Mouse (Mus musculus) ES-Bruce4 (cell line): ENCODE results near the gene Adcy4. TPM values are rescaled to one million over a fixed set of nuclear protein-coding genes. Genes with fewer than 3 reads are reported as not detected.

Experiments
- H3K27ac ChIP-seq: 2 replicates; pipeline ENCODE4 v1.5.1; 2012; ENCODE audit warnings: low read length, inconsistent platforms; ENCODE audit not compliant: insufficient read depth
- H3K27me3 ChIP-seq: 2 replicates; pipeline ENCODE4 v1.6.1; 2012; ENCODE audit warnings: mild to moderate bottlenecking, low read length, inconsistent platforms; ENCODE audit not compliant: control insufficient read depth, poor library complexity, insufficient read depth, severe bottlenecking
- H3K36me3 ChIP-seq: 2 replicates; pipeline ENCODE4 v1.6.1; 2012; ENCODE audit warnings: inconsistent platforms, mild to moderate bottlenecking, low read length, moderate library complexity; ENCODE audit not compliant: control insufficient read depth, poor library complexity, insufficient read depth, severe bottlenecking
- H3K4me1 ChIP-seq: one replicate; pipeline ENCODE4 v1.8.1; 2011; ENCODE audit warnings: low read length; ENCODE audit not compliant: control insufficient read depth, insufficient read depth
- H3K4me3 ChIP-seq: 2 replicates; pipeline ENCODE4 v1.5.1; 2011; ENCODE audit warnings: low read depth, mild to moderate bottlenecking, low read length
- H3K9ac ChIP-seq: 2 replicates; pipeline ENCODE4 v1.6.1; 2012; ENCODE audit warnings: low read depth, mild to moderate bottlenecking, inconsistent platforms; ENCODE audit not compliant: poor library complexity, severe bottlenecking
- H3K9me3 ChIP-seq: replicated peaks from 2 replicates; pipeline ENCODE4 v1.6.1; 2012; ENCODE audit warnings: mild to moderate bottlenecking, low read length, inconsistent platforms; ENCODE audit not compliant: control insufficient read depth, poor library complexity, insufficient read depth, severe bottlenecking
- CTCF ChIP-seq: IDR thresholded peaks from one replicate; pipeline ENCODE4 v1.8.1; 2011; ENCODE audit warnings: low read depth, low read length
- EP300 ChIP-seq: IDR thresholded peaks from 2 replicates; pipeline ENCODE4 v1.6.1; 2011; ENCODE audit warnings: low read depth, low read length; ENCODE audit not compliant: insufficient read depth
- POLR2A ChIP-seq: IDR thresholded peaks from one replicate; pipeline ENCODE4 v1.8.1; 2011; ENCODE audit warnings: low read length; ENCODE audit not compliant: insufficient read depth
- polyA plus RNA-seq: library from polyadenylated mRNA; stranded (reverse); fragments of >200 nt; gene quantifications from 2 replicates; pipeline ENCODE4 v1.2.4, GENCODE M21; 2011; ENCODE audit warnings: low read depth; ENCODE audit not compliant: missing spikeins, insufficient read depth, insufficient read length

Gene Adcy4
- polyA plus RNA-seq, 1 experiment, result 1.2 TPM

GRCm38 (mm10) chr14:55735334-55735733 lies 48.6 kb downstream of the Adcy4 start:
- Histone ChIP-seq H3K36me3 (no peaks in the 10 kb centered on the region; the same call in 1 of the 2 replicates), H3K9ac (no peak overlapping the region), H3K27me3 (no peaks in the 10 kb centered on the region), H3K4me3 (no peak overlapping the region), H3K27ac (no peak overlapping the region), H3K4me1 (no peaks in the 10 kb centered on the region), H3K9me3 (no peaks in the 10 kb centered on the region)
- no peak for TF ChIP-seq POLR2A
- TF ChIP-seq EP300, result no peak
- TF ChIP-seq CTCF, result no peak

GRCm38 (mm10) chr14:55734869-55735268 lies 49.0 kb downstream of the Adcy4 start:
- TF ChIP-seq CTCF (no peak), EP300 (no peak), POLR2A (no peak)

GRCm38 (mm10) chr14:55733889-55734288 lies 50.0 kb downstream of the Adcy4 start:
- Histone ChIP-seq H3K27me3 (no peaks in the 10 kb centered on the region), H3K4me3 (no peak overlapping the region), H3K9me3 (no peaks in the 10 kb centered on the region), H3K27ac (no peak overlapping the region), H3K4me1 (no peaks in the 10 kb centered on the region), H3K36me3 (no peaks in the 10 kb centered on the region; the same call in 1 of the 2 replicates), H3K9ac (no peak overlapping the region)
- TF ChIP-seq POLR2A, result no peak
- TF ChIP-seq CTCF, result no peak
- no peak for TF ChIP-seq EP300

More at GRCm38 (mm10) chr14:55734869-55735268, 49.0 kb downstream of the Adcy4 start:
- no peaks in the 10 kb centered on the region for H3K4me1 ChIP-seq
- H3K9ac ChIP-seq, result no peak overlapping the region
- H3K9me3 ChIP-seq, result no peaks in the 10 kb centered on the region
- H3K4me3 ChIP-seq, result no peak overlapping the region
- no peak overlapping the region for H3K27ac ChIP-seq
- no peaks in the 10 kb centered on the region; the same call in 1 of the 2 replicates for H3K36me3 ChIP-seq
- H3K27me3 ChIP-seq, result no peaks in the 10 kb centered on the region

- no peak overlapping the region for H3K27ac ChIP-seq
- H3K27me3 ChIP-seq, result no peaks in the 10 kb centered on the region
- no peaks in the 10 kb centered on the region for H3K9me3 ChIP-seq
- H3K9ac ChIP-seq, result no peak overlapping the region
- H3K4me1 ChIP-seq, result no peaks in the 10 kb centered on the region
- no peak overlapping the region for H3K4me3 ChIP-seq
- TF ChIP-seq POLR2A (no peak), EP300 (no peak), CTCF (no peak)
- no peaks in the 10 kb centered on the region for H3K36me3 ChIP-seq
Measured at GRCm38 (mm10) chr14:55730531-55731032, 53.3 kb downstream of the Adcy4 start.

GRCm38 (mm10) chr14:55730116-55730515 lies 53.8 kb downstream of the Adcy4 start:
- no peak for TF ChIP-seq CTCF
- no peak for TF ChIP-seq POLR2A
- no peak for TF ChIP-seq EP300
- no peak overlapping the region for H3K27ac ChIP-seq
- H3K27me3 ChIP-seq, result no peaks in the 10 kb centered on the region
- H3K9me3 ChIP-seq, result no peaks in the 10 kb centered on the region
- no peaks in the 10 kb centered on the region for H3K36me3 ChIP-seq
- H3K4me1 ChIP-seq, result no peaks in the 10 kb centered on the region
- no peak overlapping the region for H3K4me3 ChIP-seq
- H3K9ac ChIP-seq, result no peak overlapping the region

- no peak for TF ChIP-seq POLR2A
- no peak for TF ChIP-seq CTCF
- no peak for TF ChIP-seq EP300
- Histone ChIP-seq H3K36me3 (no peaks in the 10 kb centered on the region), H3K9ac (no peak overlapping the region), H3K27me3 (no peaks in the 10 kb centered on the region), H3K4me3 (no peak overlapping the region), H3K27ac (no peak overlapping the region), H3K4me1 (no peaks in the 10 kb centered on the region), H3K9me3 (no peaks in the 10 kb centered on the region)
Measured at GRCm38 (mm10) chr14:55727889-55728685, 55.8 kb downstream of the Adcy4 start.
